Mouse (Mus musculus): ENCODE measurements around the gene Inf2. TPM values are rescaled to one million over a fixed set of nuclear protein-coding genes. Genes with fewer than 3 reads are reported as not detected.

Gene Inf2
- polyA plus RNA-seq, 1 experiment: 39.9 TPM

DNA sequence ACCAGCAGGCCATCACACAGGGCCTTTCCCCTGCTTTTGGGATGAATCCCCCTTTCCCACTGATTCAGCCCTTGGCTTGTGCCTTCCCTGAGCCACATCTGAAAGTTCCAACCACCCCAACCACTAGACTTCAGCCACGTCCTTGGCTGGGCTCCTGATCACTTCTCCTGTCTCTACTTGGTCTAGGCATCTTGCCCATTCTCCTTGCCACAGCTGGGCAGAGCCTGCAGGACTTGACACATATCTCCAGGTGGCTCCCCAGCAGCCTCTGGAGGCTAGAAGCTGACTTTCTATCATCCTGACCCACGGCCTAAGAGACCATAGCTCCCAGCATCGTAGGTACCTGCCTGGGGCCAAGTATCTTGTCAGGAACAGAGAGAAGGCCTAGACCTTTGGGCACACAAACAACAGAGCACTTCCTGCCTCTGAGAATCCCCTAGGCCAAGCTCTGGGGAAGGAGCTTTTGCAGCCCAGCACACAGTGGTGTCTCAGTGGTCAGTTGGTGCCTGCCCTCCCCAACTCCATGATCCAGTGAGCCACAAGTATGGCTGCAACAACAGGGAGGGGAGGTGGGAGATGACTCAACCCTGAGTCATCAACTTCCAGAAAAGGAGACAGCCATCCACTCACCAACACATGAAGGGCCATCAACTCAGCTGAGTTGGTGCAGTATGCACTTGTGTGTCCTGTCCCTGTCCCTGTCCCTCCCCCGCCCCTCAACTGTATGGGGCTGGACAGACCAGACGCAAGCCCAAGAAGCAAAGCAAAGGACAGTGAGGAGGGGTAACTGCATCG, 10.1 kb upstream of the Inf2 start:
- Histone ChIP-seq H3K4me3 (ENCODE audit: extremely low read depth, insufficient read depth, insufficient read length) (no peak overlapping the region), H3K27ac (ENCODE audit: insufficient read depth, low read length) (no peak overlapping the region), H3K36me3 (ENCODE audit: control insufficient read depth, insufficient read depth, low read length) (no peaks in the 10 kb centered on the region), H3K27me3 (ENCODE audit: control insufficient read depth, insufficient read depth, low read length) (no peaks in the 10 kb centered on the region), H3K4me1 (ENCODE audit: control insufficient read depth, insufficient read depth, insufficient read length) (no peaks in the 10 kb centered on the region)
- TF ChIP-seq CTCF (IDR thresholded peaks at IDR 0.05; ENCODE audit: extremely low read depth, insufficient read depth, insufficient read length, insufficient replicate concordance): no peak
- TF ChIP-seq POLR2A (IDR thresholded peaks at IDR 0.05; ENCODE audit: low read depth, low read length): no peak
- no peak for DNase-seq (ENCODE audit: low read depth in 1 of 2, low spot score in 2 of 2)
- WGBS: 79% methylated on average over 6 of the region's 6 CpGs

DNA sequence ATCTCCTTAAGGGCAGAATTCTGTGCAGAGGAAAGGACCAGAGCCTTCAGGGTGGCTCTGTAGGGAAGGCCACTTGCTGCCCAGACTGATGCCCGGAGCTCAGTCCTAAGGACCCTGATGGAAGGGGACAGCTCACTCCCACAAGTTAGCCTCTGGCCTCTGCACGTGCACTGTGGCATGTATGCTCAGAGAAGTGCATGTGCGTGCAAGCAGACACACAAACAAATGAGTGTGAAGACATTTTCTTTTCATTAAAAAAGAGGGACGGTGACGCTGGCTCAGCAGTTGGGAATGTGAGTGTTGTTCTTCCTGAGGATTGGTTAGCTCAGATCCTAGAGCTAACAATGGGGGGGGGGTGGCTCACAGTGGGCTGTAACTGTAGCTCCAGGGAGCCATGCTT, 9.2 kb upstream of the Inf2 start:
- Histone ChIP-seq H3K4me1 (ENCODE audit: control insufficient read depth, insufficient read depth, insufficient read length) (no peaks in the 10 kb centered on the region), H3K27ac (ENCODE audit: insufficient read depth, low read length) (no peak overlapping the region), H3K4me3 (ENCODE audit: extremely low read depth, insufficient read depth, insufficient read length) (no peak overlapping the region), H3K27me3 (ENCODE audit: control insufficient read depth, insufficient read depth, low read length) (no peaks in the 10 kb centered on the region), H3K36me3 (ENCODE audit: control insufficient read depth, insufficient read depth, low read length) (no peaks in the 10 kb centered on the region)
- no peak for TF ChIP-seq CTCF (IDR thresholded peaks at IDR 0.05; ENCODE audit: extremely low read depth, insufficient read depth, insufficient read length, insufficient replicate concordance)
- no peak for TF ChIP-seq POLR2A (IDR thresholded peaks at IDR 0.05; ENCODE audit: low read depth, low read length)
- 92% methylated on average over 5 of the region's 5 CpGs for WGBS
- DNase-seq (ENCODE audit: low read depth in 1 of 2, low spot score in 2 of 2): no peak

DNA sequence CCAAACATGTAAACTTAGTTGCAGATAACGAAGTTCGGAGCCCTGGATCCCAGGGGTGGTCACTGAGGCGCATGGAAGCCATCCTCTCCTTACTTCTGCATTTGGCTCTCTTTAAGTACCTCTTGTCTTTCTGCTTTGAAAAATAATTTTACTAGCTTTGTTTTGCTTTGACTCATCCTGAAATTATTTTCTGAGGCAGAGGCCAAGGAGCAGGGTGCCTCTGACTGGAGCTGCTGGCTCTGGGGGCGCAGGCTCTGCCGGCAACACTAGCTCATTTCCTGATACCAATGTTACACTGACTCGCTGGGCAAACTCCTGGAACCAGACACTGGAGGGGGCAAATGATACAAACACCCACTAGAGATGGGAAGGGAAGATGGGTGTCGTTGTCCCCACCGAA, 8.7 kb upstream of the Inf2 start:
- WGBS: 86% methylated on average over 8 of the region's 8 CpGs

DNA sequence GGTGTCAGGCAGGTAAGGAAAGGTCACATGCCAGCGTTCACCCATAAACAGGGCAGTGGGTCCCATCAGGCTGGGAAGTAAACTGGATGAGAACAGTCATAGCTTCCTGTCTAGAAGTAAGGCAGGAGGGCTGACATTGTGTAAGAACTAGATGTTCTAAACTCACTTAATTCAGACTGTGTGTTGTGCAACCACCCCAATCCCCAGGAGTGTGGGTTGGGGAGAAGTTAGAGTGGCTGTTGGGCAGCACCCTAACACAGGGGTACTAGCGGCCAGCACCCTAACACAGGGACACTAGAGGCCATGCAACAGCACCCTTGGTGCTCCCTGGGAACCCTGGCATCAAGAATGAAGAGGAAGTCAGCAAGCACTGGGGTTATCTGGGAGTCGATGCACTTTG, 7.5 kb upstream of the Inf2 start:
- H3K4me1 ChIP-seq (ENCODE audit: control insufficient read depth, insufficient read depth, insufficient read length): peaks cover 2% of the 10 kb centered on the region; the same call in 1 of the 2 replicates
- no peaks in the 10 kb centered on the region for H3K27me3 ChIP-seq (ENCODE audit: control insufficient read depth, insufficient read depth, low read length)
- no peaks in the 10 kb centered on the region for H3K36me3 ChIP-seq (ENCODE audit: control insufficient read depth, insufficient read depth, low read length)
- TF ChIP-seq POLR2A (IDR thresholded peaks at IDR 0.05; ENCODE audit: low read depth, low read length): no peak
- no peak for TF ChIP-seq CTCF (IDR thresholded peaks at IDR 0.05; ENCODE audit: extremely low read depth, insufficient read depth, insufficient read length, insufficient replicate concordance)
- 68% methylated on average over 3 of the region's 3 CpGs for WGBS
- H3K27ac ChIP-seq (ENCODE audit: insufficient read depth, low read length): no peak overlapping the region
- no peak overlapping the region for H3K4me3 ChIP-seq (ENCODE audit: extremely low read depth, insufficient read depth, insufficient read length)
- DNase-seq (ENCODE audit: low read depth in 1 of 2, low spot score in 2 of 2): no peak

More for the DNA sequence above, 8.7 kb upstream of the Inf2 start:
- Histone ChIP-seq H3K36me3 (ENCODE audit: control insufficient read depth, insufficient read depth, low read length) (no peaks in the 10 kb centered on the region), H3K4me1 (ENCODE audit: control insufficient read depth, insufficient read depth, insufficient read length) (no peaks in the 10 kb centered on the region), H3K4me3 (ENCODE audit: extremely low read depth, insufficient read depth, insufficient read length) (no peak overlapping the region), H3K27ac (ENCODE audit: insufficient read depth, low read length) (no peak overlapping the region), H3K27me3 (ENCODE audit: control insufficient read depth, insufficient read depth, low read length) (no peaks in the 10 kb centered on the region)
- TF ChIP-seq CTCF (IDR thresholded peaks at IDR 0.05; ENCODE audit: extremely low read depth, insufficient read depth, insufficient read length, insufficient replicate concordance): no peak
- TF ChIP-seq POLR2A (IDR thresholded peaks at IDR 0.05; ENCODE audit: low read depth, low read length): no peak
- no peak for DNase-seq (ENCODE audit: low read depth in 1 of 2, low spot score in 2 of 2)

DNA sequence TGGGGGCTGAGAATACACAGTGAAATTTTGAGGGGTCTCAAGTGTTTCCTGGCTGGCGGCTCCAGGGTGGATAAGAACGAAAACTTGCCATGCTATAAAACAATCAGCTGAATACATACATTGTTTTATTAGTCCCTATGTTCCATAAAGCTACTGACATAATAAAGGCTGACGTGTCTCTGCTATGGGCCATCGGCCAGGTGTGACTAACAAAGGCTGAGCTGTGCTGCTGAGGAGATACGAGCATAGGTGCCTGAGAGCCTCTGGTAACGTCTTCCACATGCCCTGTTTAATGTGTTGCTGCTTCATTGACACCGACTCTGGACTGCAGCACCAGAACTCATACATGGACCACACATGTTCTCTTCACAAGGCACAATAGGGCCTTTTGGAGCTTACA, 3.6 kb upstream of the Inf2 start:
- no peak overlapping the region for H3K27ac ChIP-seq (ENCODE audit: insufficient read depth, low read length)
- no peaks in the 10 kb centered on the region for H3K36me3 ChIP-seq (ENCODE audit: control insufficient read depth, insufficient read depth, low read length)
- TF ChIP-seq CTCF (IDR thresholded peaks at IDR 0.05; ENCODE audit: extremely low read depth, insufficient read depth, insufficient read length, insufficient replicate concordance) (no peak), POLR2A (IDR thresholded peaks at IDR 0.05; ENCODE audit: low read depth, low read length) (no peak)
- no peak overlapping the region for H3K4me3 ChIP-seq (ENCODE audit: extremely low read depth, insufficient read depth, insufficient read length)
- WGBS: 74% methylated on average over 7 of the region's 7 CpGs
- peaks cover 26% of the 10 kb centered on the region; the same call in 1 of the 2 replicates for H3K4me1 ChIP-seq (ENCODE audit: control insufficient read depth, insufficient read depth, insufficient read length)
- H3K27me3 ChIP-seq (ENCODE audit: control insufficient read depth, insufficient read depth, low read length): no peaks in the 10 kb centered on the region
- DNase-seq (ENCODE audit: low read depth in 1 of 2, low spot score in 2 of 2): no peak

DNA sequence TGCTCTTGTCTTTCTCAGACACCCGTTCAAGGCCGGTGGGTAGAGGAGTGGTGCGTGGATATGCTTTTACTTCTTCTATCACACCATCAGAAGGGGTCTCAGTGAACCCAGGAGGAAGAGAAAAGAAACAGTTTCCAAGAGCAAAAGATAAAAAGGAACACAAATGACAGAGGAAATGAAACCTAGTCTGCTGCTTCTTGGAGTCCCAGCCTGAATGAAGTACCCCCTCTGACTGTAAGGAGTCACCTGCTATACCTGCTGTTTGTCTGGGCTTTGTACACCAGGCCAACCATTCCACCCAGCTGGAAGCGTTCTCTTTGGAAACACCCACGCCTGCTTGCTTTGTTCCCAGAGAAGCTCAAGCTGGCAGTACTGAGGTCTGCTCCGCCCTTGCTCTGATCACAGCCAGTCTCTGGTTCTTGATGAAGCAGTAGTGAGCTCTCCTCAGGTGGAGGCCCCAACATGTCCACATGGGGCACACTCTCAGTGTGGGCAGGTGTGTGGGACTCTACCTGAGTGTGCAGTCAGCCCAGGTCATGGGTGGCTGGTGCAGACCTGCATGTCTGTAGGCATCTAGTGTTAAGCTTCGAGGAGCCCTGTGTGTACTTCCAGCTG, 2.6 kb upstream of the Inf2 start:
- TF ChIP-seq CTCF (IDR thresholded peaks at IDR 0.05; ENCODE audit: extremely low read depth, insufficient read depth, insufficient read length, insufficient replicate concordance): no peak
- no peak for TF ChIP-seq POLR2A (IDR thresholded peaks at IDR 0.05; ENCODE audit: low read depth, low read length)
- no peak overlapping the region for H3K27ac ChIP-seq (ENCODE audit: insufficient read depth, low read length)
- DNase-seq (ENCODE audit: low read depth in 1 of 2, low spot score in 2 of 2): no peak
- H3K4me3 ChIP-seq (ENCODE audit: extremely low read depth, insufficient read depth, insufficient read length): no peak overlapping the region
- H3K4me1 ChIP-seq (ENCODE audit: control insufficient read depth, insufficient read depth, insufficient read length): peaks cover 30% of the 10 kb centered on the region; the same call in 1 of the 2 replicates
- H3K27me3 ChIP-seq (ENCODE audit: control insufficient read depth, insufficient read depth, low read length): no peaks in the 10 kb centered on the region
- no peaks in the 10 kb centered on the region for H3K36me3 ChIP-seq (ENCODE audit: control insufficient read depth, insufficient read depth, low read length)
- 64% methylated on average over 7 of the region's 7 CpGs for WGBS
